Mouse (Mus musculus) urinary bladder, postnatal 4 days (tissue): ENCODE measurements around the gene Tmem273.

Source experiments
- DNase-seq, 2 experiments: peaks; one replicate each; pipeline ENCODE4 v3.0.0; 2021 to 2022; ENCODE audit warnings: low spot score in 2 of 2

Gene Tmem273

GRCm38 (mm10) chr14:32810111-32810510, 24.3 kb downstream of the Tmem273 start:
- no peak for DNase-seq

- no peak for DNase-seq
These were observed 26.7 kb downstream of the Tmem273 start for GRCm38 (mm10) chr14:32812429-32812828.

GRCm38 (mm10) chr14:32814961-32815360, 29.2 kb downstream of the Tmem273 start:
- no peak for DNase-seq

- no peak for DNase-seq
These were observed 30.8 kb downstream of the Tmem273 start for GRCm38 (mm10) chr14:32816533-32816932.

GRCm38 (mm10) chr14:32817258-32817657, 31.5 kb downstream of the Tmem273 start:
- DNase-seq, result no peak

- DNase-seq, result no peak
These were observed 33.5 kb downstream of the Tmem273 start for GRCm38 (mm10) chr14:32819297-32819696.

GRCm38 (mm10) chr14:32822812-32823211, 37.0 kb downstream of the Tmem273 start:
- DNase-seq, result no peak

- DNase-seq, result no peak
These were observed 38.1 kb downstream of the Tmem273 start for GRCm38 (mm10) chr14:32823861-32824260.

- peak in 1 of 2 experiments; percentile 56 for DNase-seq
These were observed 38.7 kb downstream of the Tmem273 start for GRCm38 (mm10) chr14:32824267-32825150.

- peak; percentile 68 to 74 for DNase-seq
These were observed 39.8 kb downstream of the Tmem273 start for GRCm38 (mm10) chr14:32825426-32826032.

- peak; percentile 62 to 74 for DNase-seq
These were observed 41.4 kb downstream of the Tmem273 start for GRCm38 (mm10) chr14:32827165-32827564.

GRCm38 (mm10) chr14:32827994-32828650, 42.4 kb downstream of the Tmem273 start:
- peak; percentile 58 to 61 for DNase-seq

GRCm38 (mm10) chr14:32833847-32834246, 48.1 kb downstream of the Tmem273 start, which contains the start of gene Fam170b:
TSS of gene Fam170b (plus strand) at chr14:32833962.
- peak in 1 of 2 experiments; percentile 51 for DNase-seq

GRCm38 (mm10) chr14:32835181-32835580, 49.4 kb downstream of the Tmem273 start:
- peak in 1 of 2 experiments; percentile 56 for DNase-seq

- peak in 1 of 2 experiments; percentile 59 for DNase-seq
These were observed 49.8 kb downstream of the Tmem273 start for GRCm38 (mm10) chr14:32835596-32835995.

GRCm38 (mm10) chr14:32836191-32836590, 50.4 kb downstream of the Tmem273 start:
- DNase-seq, result peak in 1 of 2 experiments; percentile 50

- DNase-seq, result peak in 1 of 2 experiments; percentile 10
These were observed 56.3 kb downstream of the Tmem273 start for GRCm38 (mm10) chr14:32842052-32842451.

- DNase-seq, result no peak
These were observed 68.3 kb downstream of the Tmem273 start for GRCm38 (mm10) chr14:32854059-32854458.

GRCm38 (mm10) chr14:32856246-32856645, 70.5 kb downstream of the Tmem273 start:
- no peak for DNase-seq

- DNase-seq, result peak; percentile 75 to 83
These were observed 71.0 kb downstream of the Tmem273 start, which contains the start of gene Vstm4 for GRCm38 (mm10) chr14:32856681-32857328. TSS of gene Vstm4 (plus strand) at chr14:32856756.

- DNase-seq, result peak in 1 of 2 experiments; percentile 45
These were observed 72.6 kb downstream of the Tmem273 start for GRCm38 (mm10) chr14:32858361-32858760.
